Mouse (Mus musculus) adipocyte (in vitro differentiated cells): Measurements from ENCODE around the gene Cd37.

Experiments
- DNase-seq: peaks from one replicate; pipeline ENCODE4 v3.0.0-alpha.2; 2016; ENCODE audit warnings: low spot score

Cd37 gene

DNA sequence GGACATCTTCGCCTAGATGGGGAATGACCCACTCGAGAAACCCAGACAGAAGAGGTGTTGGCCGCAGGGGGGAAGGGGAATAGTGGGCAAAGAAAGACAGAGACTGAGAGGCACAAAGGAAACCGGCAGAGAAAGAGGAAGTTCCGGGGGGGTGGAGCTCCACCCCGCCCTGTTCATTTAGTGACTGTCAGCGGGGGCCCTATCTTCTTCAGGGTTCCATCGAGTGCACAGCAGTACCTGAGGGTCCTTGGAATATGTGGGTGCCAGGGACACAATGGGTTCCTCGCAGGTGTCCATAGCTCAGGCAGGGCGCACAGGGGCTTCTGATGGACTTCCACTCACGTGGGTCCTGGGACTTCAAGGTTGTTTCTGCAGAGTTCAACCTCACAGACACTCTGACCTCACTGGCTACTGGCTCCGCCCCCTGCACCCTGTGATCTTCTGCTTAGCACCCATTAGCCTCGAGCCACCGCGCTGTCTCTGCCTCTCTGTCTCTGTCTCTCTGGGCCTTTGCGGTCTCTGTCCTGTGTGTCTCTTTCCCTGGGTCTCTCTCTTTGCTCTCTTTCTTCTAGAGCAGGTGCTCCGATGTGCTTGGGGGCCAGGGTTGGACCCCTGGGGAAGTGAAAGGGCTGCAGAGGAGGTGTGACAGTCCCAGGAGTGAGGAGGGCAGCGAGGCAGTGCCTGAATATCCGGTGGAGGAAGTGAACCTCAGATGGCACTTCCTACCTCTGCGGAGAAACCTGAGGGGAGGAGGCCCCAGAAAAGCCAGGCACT is at the start of gene Cd37:
Gene Cd37, minus strand, starts transcription at position 393 of the 774 bp plus-strand sequence.
- no peak for DNase-seq

- no peak for DNase-seq
These were observed 47.6 kb upstream of the Cd37 start for GRCm38 (mm10) chr7:45286486-45286885.

GRCm38 (mm10) chr7:45277136-45277760 is 38.3 kb upstream of the Cd37 start, which contains the start of gene Slc6a21:
Gene Slc6a21 (plus strand): TSS chr7:45277513.
- DNase-seq: peak; percentile 48

GRCm38 (mm10) chr7:45273672-45274071 is 34.8 kb upstream of the Cd37 start:
- DNase-seq: no peak

- no peak for DNase-seq
These were observed 34.0 kb upstream of the Cd37 start for GRCm38 (mm10) chr7:45272786-45273412.

- no peak for DNase-seq
These were observed 26.6 kb upstream of the Cd37 start for GRCm38 (mm10) chr7:45265518-45265917.

DNA sequence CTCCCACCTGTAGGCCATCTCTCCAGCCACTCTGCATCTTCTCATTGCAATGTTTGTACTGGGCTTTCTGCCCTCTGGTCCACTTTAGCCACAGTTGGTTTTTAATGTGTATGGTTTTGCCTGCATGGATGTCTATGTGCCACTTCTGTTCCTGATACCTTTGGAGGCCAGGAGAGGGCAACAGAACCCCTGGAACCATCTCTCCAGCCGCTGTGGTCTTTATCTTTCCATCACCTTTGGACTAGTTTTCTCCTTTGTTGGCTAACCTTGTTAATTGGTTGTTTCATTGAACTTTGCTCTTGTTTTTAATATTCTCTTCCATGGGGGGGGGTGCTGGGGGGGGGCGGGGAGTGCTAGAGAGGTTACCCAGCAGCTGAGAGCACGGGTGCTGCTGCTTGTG is 25.4 kb upstream of the Cd37 start:
- no peak for DNase-seq

DNA sequence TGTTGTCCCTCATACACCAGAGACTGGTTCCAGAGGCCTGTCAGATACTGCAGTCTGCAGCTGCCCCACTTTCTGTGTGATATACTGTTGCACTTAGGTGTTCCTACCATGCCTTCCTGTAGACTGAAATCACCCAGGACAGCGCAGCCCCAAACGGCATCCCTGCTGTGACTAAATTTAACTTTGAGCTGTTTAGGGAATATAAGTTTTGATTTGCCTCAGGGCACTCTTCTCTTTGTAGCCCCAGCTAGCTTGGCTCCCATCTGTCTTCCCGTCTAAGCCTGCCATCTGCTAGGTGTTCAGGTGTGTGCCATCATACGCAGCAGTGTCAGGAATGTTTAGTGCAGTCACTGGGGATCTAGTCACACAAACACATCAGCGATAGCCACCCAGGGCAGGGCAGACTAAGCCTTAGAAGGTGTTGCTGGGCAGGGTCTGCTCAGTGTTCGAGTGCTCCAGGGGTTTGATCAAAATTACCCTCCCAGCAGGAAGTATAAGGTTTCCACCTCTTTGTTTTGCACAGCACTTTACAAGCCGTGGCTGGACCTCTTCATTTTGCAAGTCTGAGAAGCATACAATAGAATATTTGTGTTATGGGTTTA is 24.2 kb upstream of the Cd37 start:
- DNase-seq: no peak

DNA sequence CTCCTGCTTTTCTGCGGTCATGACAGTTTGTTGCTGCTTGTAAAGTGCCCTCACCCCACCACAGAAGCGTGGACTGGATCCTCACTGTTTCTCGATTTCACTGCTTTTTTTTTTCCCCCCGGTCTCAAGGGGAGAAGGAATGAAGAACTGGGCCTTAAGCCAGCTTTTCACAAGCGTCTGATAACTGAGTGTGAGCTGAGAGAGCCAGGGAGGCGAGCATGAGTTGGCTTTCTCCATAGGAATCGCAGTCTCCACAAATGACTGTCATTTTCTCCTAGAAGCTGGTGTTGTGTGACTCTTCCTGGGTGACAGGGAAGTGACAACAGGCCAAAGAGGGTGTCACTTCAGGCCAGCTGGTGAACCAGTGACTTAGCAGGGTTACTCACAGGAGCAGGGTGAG is 23.4 kb upstream of the Cd37 start:
- peak; percentile 10 for DNase-seq

GRCm38 (mm10) chr7:45259281-45259680 is 20.4 kb upstream of the Cd37 start:
- no peak for DNase-seq

DNA sequence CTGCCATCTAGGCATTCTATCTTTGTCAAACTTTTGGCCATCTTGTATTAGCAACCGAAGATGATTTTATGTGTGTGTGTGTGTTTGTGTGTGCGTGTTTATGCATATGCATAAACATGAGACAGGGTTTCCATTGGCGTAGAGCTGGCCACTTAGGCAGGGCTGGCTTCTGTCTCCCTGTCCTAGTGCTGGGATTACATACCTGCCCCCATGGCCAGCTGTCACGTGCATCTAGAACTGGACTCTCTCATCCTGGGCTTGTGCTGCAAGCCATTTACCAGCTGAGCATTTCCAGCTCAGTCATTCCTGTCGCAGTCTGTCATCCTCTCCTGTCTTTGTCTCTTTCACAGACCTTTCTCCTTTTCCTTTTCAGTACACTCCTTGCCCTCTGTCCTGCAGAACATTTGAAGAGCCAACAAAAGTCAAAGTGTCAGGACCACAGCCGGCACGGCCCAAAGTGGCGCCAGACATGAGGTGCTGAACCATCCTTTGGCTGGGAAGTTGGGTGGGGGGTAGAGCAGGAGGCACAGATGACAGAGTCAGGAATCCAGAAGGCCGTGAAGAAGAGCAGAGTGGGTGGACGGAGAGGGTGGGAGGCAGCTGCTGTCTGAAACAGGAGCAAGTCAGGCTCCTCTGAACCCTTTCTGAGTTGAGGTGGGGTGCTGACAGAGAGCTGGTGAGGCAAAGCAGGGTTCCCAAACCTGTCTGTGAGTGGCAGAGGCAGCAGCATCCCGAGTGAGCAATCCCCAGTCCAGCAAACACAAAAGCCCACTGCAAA is 18.3 kb upstream of the Cd37 start:
- DNase-seq: no peak

DNA sequence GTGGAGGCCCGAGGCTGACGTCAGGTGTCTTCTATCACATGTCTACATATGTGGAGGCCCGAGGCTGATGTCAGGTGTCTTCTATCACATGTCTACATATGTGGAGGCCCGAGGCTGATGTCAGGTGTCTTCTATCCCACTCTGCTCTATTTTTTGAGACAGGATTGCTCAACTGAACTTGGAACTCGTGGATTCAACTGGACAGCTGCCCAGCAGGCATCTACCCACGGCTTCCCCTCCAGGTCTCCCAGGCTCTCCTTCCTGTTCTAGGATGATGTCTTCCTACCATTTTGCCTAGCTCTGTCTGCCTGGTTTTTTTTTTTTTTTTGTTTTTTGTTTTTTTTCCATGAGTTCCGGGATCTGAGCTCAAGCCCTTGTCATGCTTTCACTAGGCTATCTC is 16.9 kb upstream of the Cd37 start:
- peak; percentile 56 for DNase-seq

GRCm38 (mm10) chr7:45253806-45254205 is 14.9 kb upstream of the Cd37 start:
- DNase-seq: no peak

GRCm38 (mm10) chr7:45247666-45248065 is 8.8 kb upstream of the Cd37 start:
- peak; percentile 46 for DNase-seq

GRCm38 (mm10) chr7:45241389-45241749 is 2.5 kb upstream of the Cd37 start:
- DNase-seq: no peak

- no peak for DNase-seq
These were observed 1.9 kb upstream of the Cd37 start, which contains the start of gene Slc6a16 for GRCm38 (mm10) chr7:45240633-45241388. Gene Slc6a16 (plus strand): TSS chr7:45241085.

- DNase-seq: no peak
These were observed 1.2 kb upstream of the Cd37 start for GRCm38 (mm10) chr7:45240109-45240508.

GRCm38 (mm10) chr7:45237747-45238699 is 892 bp downstream of the Cd37 start:
- DNase-seq: no peak

- peak; percentile 50 for DNase-seq
These were observed 3.2 kb downstream of the Cd37 start for GRCm38 (mm10) chr7:45235656-45236180.
